Mouse (Mus musculus) A20 (cell line): Measurements from ENCODE around the gene Setd4.

Source experiments
- DNase-seq: peaks from one replicate; pipeline ENCODE4 v3.0.0-alpha.2; 2011; ENCODE audit warnings: low read depth, low spot score

Gene Setd4

DNA sequence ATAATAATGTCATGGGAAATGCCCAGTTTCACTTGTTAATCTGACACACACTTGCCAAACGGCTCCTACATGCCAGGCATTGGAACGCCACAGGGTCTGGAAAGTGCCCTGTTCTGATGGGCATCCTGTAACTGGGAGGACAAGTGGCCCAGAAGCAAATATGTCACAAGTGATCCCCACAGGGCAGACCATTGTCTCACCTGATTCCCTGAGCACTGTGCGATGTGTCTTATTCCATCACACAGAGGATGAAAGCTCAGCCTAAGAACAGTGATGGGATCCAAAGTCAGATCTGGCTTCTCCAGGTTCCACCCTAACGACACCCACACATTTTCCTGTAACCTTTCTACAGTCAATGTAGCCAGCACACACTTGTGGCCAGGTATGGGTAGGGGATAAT, 58.9 kb downstream of the Setd4 start:
- DNase-seq, result no peak

- peak; percentile 71 for DNase-seq
Observed at GRCm38 (mm10) chr16:93543704-93544103, 60.2 kb downstream of the Setd4 start.

GRCm38 (mm10) chr16:93539891-93540290, 64.0 kb downstream of the Setd4 start:
- no peak for DNase-seq

DNA sequence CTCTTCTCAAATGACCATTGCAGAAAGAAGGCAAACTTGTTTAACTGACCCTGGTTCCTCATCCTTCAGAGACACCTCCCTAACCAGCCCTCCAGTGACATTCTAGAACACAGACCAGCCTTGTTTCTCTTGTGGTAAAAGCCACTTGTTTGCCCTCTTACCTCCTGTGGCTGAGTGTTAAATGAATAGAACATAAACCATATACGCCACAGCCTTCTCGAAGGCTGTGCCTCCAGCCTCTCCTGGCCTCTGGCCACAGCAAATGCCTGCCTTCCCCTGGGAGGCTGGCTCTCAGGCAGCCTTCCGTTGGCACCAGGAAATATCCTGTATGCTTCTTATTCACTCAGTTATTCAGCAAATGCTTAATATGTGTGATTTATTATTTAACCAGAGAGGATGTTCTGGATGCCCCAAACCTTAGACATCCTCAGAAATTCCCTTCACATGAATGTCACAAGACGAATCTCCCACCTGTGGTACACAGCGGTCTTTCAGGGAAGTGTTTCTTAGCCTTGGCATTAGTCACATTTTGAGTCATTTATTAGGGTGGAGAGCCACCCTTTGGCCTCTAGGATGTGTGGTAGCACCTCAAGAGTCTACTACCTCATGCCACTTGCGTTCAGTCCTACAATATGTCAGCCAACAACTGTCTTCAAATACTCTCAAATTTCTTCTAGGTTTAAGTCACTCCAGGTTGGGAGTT, 68.6 kb downstream of the Setd4 start:
- no peak for DNase-seq
